Mouse (Mus musculus): Measurements from ENCODE around the gene Pld4.

The Pld4 gene

GRCm38 (mm10) chr12:112760154-112760926 is at the start of gene Pld4:
Pld4 (plus strand) TSS chr12:112760655.
- DNase-seq (ENCODE audit: low read depth in 2 of 2, low spot score in 2 of 2): no peak

- no peak for DNase-seq (ENCODE audit: low read depth in 2 of 2, low spot score in 2 of 2)
Measured at GRCm38 (mm10) chr12:112713984-112714383, 46.5 kb upstream of the Pld4 start.

- DNase-seq (ENCODE audit: low read depth in 2 of 2, low spot score in 2 of 2): peak; percentile 31 to 58
Measured at GRCm38 (mm10) chr12:112717140-112717539, 43.3 kb upstream of the Pld4 start.

- DNase-seq (ENCODE audit: low read depth in 2 of 2, low spot score in 2 of 2): no peak
Measured at GRCm38 (mm10) chr12:112718995-112719394, 41.5 kb upstream of the Pld4 start.

DNA sequence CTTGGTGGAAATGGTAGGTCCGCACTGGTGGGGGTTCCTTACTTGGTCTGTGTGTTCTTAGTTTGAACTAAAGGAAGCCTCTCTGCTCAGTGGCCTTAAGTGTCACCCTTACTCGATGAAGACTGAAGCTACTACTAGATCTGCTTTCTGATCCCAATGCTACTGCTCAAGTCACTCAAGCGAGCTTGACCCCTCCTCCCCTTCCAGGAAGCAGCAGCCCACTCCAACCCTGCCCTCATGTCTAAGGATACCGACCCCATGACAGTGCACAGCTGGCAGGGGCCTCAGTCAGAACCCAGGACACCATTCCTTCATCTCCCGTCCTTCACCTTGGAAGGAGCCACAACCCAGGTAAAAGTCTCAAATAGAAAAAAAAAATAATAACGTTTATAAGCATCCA is 40.2 kb upstream of the Pld4 start, which contains the start of gene Cep170b:
Cep170b (plus strand) TSS at position 240 of the 400 bp plus-strand sequence.
- DNase-seq (ENCODE audit: low read depth in 2 of 2, low spot score in 2 of 2): no peak

DNA sequence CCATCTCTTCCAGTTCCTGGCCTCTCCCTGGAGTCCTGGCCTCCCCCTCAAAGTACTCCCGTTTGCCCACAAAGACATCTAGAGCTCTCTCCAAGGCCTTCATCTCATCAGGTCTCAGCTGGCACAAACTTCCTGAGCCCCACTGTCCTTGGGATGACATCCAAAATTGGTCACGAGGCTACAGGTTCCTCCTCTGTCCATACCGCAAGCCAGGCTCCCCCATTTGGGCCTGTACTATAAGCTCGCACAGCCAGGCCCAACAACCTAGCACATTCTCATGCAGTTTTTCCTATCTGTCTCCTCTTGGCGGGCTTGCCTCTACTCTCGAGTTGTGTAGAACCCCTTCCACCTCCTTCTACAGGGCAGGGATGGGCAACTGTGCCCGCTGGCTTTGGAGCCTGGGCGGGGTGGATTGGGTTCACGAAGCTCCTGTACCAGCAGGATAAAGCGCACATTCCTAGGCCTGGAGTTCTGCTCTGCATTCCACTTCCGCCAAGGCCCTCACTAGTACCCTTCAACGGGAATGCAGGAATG is 39.5 kb upstream of the Pld4 start:
- DNase-seq (ENCODE audit: low read depth in 2 of 2, low spot score in 2 of 2): no peak

- peak in 1 of 2 experiments; percentile 27 for DNase-seq (ENCODE audit: low read depth in 2 of 2, low spot score in 2 of 2)
Measured at GRCm38 (mm10) chr12:112721424-112722239, 38.8 kb upstream of the Pld4 start.

DNA sequence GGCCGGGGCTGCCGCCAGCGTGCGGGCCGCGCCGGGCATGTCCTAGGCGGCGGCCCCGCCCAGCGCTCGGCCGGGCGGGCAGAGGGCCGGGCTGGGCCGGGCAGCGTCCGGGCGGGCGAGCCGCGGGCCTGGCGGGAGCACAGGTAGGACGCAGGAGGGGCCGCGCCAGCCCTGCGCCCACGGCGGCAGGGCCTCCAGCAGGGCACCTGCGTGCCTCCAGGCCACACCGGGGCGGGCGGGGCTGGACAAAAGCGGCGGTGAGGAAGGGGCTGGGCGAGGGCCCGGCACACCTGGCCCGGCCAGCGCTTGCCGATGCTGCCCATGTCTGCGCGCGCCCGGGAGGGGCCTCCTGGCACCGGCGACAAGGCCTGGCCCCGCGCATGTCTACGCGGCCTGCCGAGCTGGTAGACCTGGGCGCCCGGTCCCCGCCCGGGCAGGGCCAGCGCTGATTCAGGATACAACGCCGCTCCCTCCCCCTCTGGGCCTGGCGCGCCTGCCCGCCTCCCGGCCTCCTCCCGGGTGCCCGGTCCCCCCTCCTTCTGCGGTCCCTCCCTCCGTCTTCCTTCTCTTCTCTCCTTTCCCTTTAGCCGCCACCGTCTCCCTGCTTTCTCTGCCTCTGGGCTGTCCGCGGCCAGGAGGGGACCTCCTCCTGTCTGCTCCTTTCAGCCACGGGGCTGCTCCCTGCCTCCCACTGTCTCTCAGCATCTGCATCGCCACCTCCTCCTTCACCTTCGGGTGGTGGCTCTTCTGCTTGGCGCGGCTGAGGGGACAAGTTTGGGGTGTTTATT is 38.0 kb upstream of the Pld4 start:
- no peak for DNase-seq (ENCODE audit: low read depth in 2 of 2, low spot score in 2 of 2)

DNA sequence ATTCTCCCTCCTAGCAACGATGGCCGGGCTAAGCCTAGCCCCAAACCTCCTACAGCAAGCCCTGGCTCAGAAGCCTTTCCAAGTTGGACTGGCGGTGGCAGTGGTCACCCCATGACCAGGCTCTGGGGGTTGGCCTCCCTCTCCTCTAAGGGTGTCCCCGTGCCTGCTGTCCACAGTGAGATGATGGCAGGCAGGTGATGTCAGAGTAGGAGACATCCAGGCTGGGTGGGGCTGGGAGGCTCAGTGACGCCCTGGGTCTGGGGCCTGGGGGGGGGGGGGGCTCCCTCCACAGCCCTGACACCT is 37.5 kb upstream of the Pld4 start:
- DNase-seq (ENCODE audit: low read depth in 2 of 2, low spot score in 2 of 2): no peak

- no peak for DNase-seq (ENCODE audit: low read depth in 2 of 2, low spot score in 2 of 2)
Measured at GRCm38 (mm10) chr12:112723445-112723844, 37.0 kb upstream of the Pld4 start.

- DNase-seq (ENCODE audit: low read depth in 2 of 2, low spot score in 2 of 2): peak; percentile 51 to 68
Measured at GRCm38 (mm10) chr12:112724077-112724805, 36.2 kb upstream of the Pld4 start.

GRCm38 (mm10) chr12:112727801-112728200 is 32.7 kb upstream of the Pld4 start:
- no peak for DNase-seq (ENCODE audit: low read depth in 2 of 2, low spot score in 2 of 2)

DNA sequence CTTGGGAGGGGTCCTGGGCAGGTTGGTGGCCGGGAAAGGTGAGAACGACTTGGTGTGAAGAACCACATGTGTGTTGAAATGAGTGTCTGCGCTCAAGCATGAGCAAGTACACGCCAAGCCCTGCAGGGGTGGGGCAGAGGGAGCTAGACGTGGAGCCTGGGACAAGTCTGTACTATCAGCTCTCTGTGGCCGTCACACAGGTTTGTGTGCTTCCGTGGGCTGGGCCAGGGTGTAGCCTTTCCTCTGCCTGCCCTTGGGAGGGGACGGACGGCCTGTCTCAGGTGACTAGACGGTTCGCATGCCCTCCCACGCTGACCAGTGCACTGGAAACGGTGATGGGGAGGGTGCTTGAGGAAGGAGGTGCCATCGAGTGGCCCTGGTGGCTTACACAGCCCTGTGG is 29.6 kb upstream of the Pld4 start:
- no peak for DNase-seq (ENCODE audit: low read depth in 2 of 2, low spot score in 2 of 2)

DNA sequence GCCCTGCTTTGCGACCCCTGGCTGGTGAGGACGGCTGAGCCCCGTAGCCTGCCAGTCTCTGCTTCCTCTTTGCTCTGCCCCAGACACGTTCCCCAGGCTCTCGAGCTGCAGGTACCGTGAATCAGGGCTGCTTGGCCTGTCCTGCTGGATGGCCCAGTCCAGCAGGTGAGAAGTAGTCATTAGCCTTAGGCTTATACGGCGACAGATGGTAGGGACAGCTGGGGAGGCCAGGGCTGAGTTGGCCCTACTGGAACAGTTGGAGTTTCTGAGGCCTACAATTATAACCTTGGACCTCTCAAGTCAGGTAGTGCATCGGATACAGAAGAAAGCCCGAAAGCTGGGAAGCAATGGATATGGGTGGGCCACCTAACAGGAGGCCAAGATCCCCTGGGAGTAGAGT is 27.9 kb upstream of the Pld4 start:
- DNase-seq (ENCODE audit: low read depth in 2 of 2, low spot score in 2 of 2): no peak

DNA sequence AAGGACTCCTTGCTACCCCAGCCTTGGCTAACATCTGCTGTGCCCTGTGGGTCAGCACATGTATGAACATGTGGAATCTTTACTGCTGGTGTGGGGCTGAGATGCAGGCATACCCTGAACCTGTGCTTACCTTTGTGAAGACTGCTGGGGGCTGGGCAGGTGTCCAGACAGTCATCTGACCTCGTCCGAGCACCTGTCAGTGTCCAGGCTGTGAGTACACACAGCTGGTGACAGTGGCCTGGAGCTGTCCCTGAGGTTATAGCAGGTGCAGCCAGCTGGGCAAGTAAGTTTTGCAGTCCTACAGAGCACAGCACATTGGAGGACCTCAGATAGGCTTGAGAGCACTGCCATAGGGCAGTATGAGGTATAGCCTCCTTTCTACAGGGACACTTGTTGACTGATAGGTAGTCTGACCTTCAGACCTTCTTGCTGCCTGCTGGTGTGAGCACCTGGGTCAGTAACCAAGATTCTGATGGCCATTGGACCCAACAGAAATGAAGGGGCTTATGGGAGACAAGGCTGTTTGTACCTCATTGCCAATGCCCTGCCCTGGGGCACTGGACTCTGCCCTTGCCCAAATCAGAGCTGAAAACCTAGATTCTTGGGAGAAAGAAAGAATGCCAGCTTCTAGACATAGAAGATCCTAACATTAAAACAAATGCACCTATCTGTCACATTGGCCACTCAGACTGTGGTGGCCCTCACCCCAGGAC is 26.2 kb upstream of the Pld4 start:
- no peak for DNase-seq (ENCODE audit: low read depth in 2 of 2, low spot score in 2 of 2)

GRCm38 (mm10) chr12:112734881-112735655 is 25.4 kb upstream of the Pld4 start:
- no peak for DNase-seq (ENCODE audit: low read depth in 2 of 2, low spot score in 2 of 2)

- no peak for DNase-seq (ENCODE audit: low read depth in 2 of 2, low spot score in 2 of 2)
Measured at GRCm38 (mm10) chr12:112735896-112736635, 24.4 kb upstream of the Pld4 start.

GRCm38 (mm10) chr12:112736636-112736925 is 23.9 kb upstream of the Pld4 start:
- DNase-seq (ENCODE audit: low read depth in 2 of 2, low spot score in 2 of 2): no peak

DNA sequence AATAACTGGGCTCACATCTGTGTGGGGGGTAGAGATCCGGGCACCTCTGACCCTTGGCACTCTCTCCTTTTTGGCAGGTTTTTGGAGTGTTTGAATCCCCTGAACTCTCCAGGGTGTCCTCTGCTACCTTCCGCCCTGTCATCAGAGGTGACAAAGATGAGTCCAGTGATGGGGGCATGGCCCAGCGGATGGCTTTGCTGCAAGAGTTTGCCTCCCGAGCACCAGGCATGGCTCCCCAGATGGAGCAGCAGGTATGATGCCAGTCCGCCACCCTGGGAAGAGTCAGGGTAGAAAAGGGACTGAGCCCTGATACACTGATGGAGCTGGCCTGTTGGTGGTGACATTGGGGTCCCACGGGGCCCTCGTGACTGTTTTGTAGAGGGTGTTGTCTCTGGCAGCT is 23.4 kb upstream of the Pld4 start:
- DNase-seq (ENCODE audit: low read depth in 2 of 2, low spot score in 2 of 2): no peak

Measured in CD8-positive naive resting alpha-beta T cell, adult 2 months (primary cell).